In genomic region chr16:92605606-92606490, GRCm38 (mm10) we compare ENCODE assay signal across 8 mouse cellular contexts.
A peak's percentile ranks its signal among the peaks of the same experiment; 100 is the strongest.
DNase-seq lines count a peak whose midpoint lies in the region; ATAC-seq and TF ChIP-seq lines count a peak whose summit lies in the region.

No protein-coding gene starts in this region.

- H3K4me3 ChIP-seq in embryonic facial prominence, embryonic 15.5 days (replicated peaks), result peak overlapping the region; percentile 32
- H3K4me3 ChIP-seq in myocyte, result no peak overlapping the region

- H3ac ChIP-seq in myocyte (ENCODE audit: control insufficient read depth, insufficient read length), result no peak overlapping the region

- H3K27me3 ChIP-seq in embryonic facial prominence, embryonic 15.5 days, result peaks cover 4% of the 10 kb centered on the region; the same call in 1 of the 2 replicates
- no peaks in the 10 kb centered on the region for H3K27me3 ChIP-seq in myocyte (ENCODE audit: control insufficient read depth, insufficient read depth, insufficient read length)

- TF ChIP-seq POLR2A in myocyte (IDR thresholded peaks at IDR 0.05; ENCODE audit: insufficient read length, low read depth), result peak; percentile 14

- no peaks in the 10 kb centered on the region for H3K9me3 ChIP-seq in embryonic facial prominence, embryonic 15.5 days (replicated peaks)

- 21% methylated on average over 60 of the region's 64 CpGs for WGBS in embryonic facial prominence, embryonic 15.5 days

- peaks cover 4% of the 10 kb centered on the region for H3K79me2 ChIP-seq in myocyte (ENCODE audit: control insufficient read depth, insufficient read depth)

- ATAC-seq in embryonic facial prominence, embryonic 15.5 days (ENCODE audit: insufficient number of reproducible peaks, low FRiP score, low TSS enrichment, low read depth), result peak; percentile 40
- no peak for ATAC-seq in megakaryocyte-erythroid progenitor cell, adult 5-6 weeks (replicated peaks; ENCODE audit: low FRiP score, low TSS enrichment, poor library complexity, severe bottlenecking)
- no peak for ATAC-seq in megakaryocyte progenitor cell, adult 5-6 weeks (replicated peaks; ENCODE audit: poor library complexity)

- H3K27ac ChIP-seq in embryonic facial prominence, embryonic 15.5 days (replicated peaks), result no peak overlapping the region

- peak overlapping the region; percentile 15; the same call in 1 of the 2 replicates for H3K9ac ChIP-seq in embryonic facial prominence, embryonic 15.5 days

- intact Hi-C loops in gastrocnemius, postnatal 14 days (cut with DNase I; ENCODE audit: low total_unique reads), result no loop called here

- peaks cover 28% of the 10 kb centered on the region for H3K4me1 ChIP-seq in embryonic facial prominence, embryonic 15.5 days

- DNase-seq in layer of hippocampus, postnatal 36 days, result peak; percentile 13 to 15
- no peak for DNase-seq in layer of hippocampus, adult 9-11 months
- DNase-seq in kidney, postnatal 14 days, result peak; percentile 34
- no peak for DNase-seq in gastrocnemius, postnatal 14 days

- peak overlapping the region; percentile 54 for H3K4me2 ChIP-seq in embryonic facial prominence, embryonic 15.5 days (replicated peaks)
- no peak overlapping the region for H3K4me2 ChIP-seq in myocyte (ENCODE audit: low read depth)

- no peaks in the 10 kb centered on the region for H3K36me3 ChIP-seq in embryonic facial prominence, embryonic 15.5 days
- peaks cover 24% of the 10 kb centered on the region for H3K36me3 ChIP-seq in myocyte (ENCODE audit: control insufficient read depth, insufficient read depth)

TF ChIP-seq in myocyte, 11 proteins besides CTCF, POLR2A, EP300 and RAD21:
- TF ChIP-seq MAX (IDR thresholded peaks at IDR 0.05; ENCODE audit: low read depth) (no peak), POLR2AphosphoS2 (IDR thresholded peaks at IDR 0.05; ENCODE audit: insufficient read length, low read depth) (peak; percentile 23)

Comparison
In these comparisons a context has a peak if more than half of its experiments do, and no peak if none do; other contexts are left out.
1. DNase-seq: peak in layer of hippocampus, postnatal 36 days (2 of 2) and kidney, postnatal 14 days (single experiment); none in layer of hippocampus, adult 9-11 months (single experiment) and gastrocnemius, postnatal 14 days (single experiment).